ENCODE assay signal across 8 mouse cellular contexts in genomic region chr9:57940861-57941638, GRCm38 (mm10). TPM values are rescaled to one million over a fixed set of nuclear protein-coding genes. Genes with fewer than 3 reads are reported as not detected.
DNase-seq lines count a peak whose midpoint lies in the region; TF ChIP-seq lines count a peak whose summit lies in the region.

No protein-coding gene starts in this region.

- no peak for DNase-seq in spleen, adult 2 months (ENCODE audit: low read depth in 1 of 2, low spot score in 2 of 2)
- no peak for DNase-seq in spleen, postnatal 4 days (ENCODE audit: low spot score in 2 of 2)
- peak; percentile 29 for DNase-seq in hindbrain, embryonic 10.5 days (ENCODE audit: low spot score)
- DNase-seq in midbrain, embryonic 10.5 days (ENCODE audit: low spot score): peak; percentile 38
- peak; percentile 51 to 66 for DNase-seq in thymus, postnatal 36 days
- DNase-seq in frontal cortex, postnatal 36 days (ENCODE audit: low spot score in 2 of 2): no peak
- DNase-seq in right cerebral cortex, postnatal 36 days (ENCODE audit: low spot score in 2 of 2): no peak

- peaks cover 27% of the 10 kb centered on the region; the same call in 1 of the 2 replicates for H3K4me1 ChIP-seq in spleen, adult 2 months (ENCODE audit: control insufficient read depth, insufficient read depth, insufficient read length)
- peaks cover 16% of the 10 kb centered on the region for H3K4me1 ChIP-seq in cortical plate, adult 2 months (ENCODE audit: control insufficient read depth, insufficient read depth, low read length)
- peaks cover 42% of the 10 kb centered on the region for H3K4me1 ChIP-seq in hindbrain, embryonic 10.5 days (replicated peaks)
- peaks cover 40% of the 10 kb centered on the region for H3K4me1 ChIP-seq in midbrain, embryonic 10.5 days

- no peak for TF ChIP-seq POLR2A in spleen, adult 2 months (IDR thresholded peaks at IDR 0.05; ENCODE audit: low read depth, low read length)
- peak; percentile 44; the same call in 1 of the 2 replicates for TF ChIP-seq POLR2A in cortical plate, adult 2 months (IDR thresholded peaks at IDR 0.05; ENCODE audit: extremely low read depth, insufficient read depth, low read length)

- no peaks in the 10 kb centered on the region for H3K36me3 ChIP-seq in spleen, adult 2 months (ENCODE audit: control insufficient read depth, insufficient read depth, low read length)
- H3K36me3 ChIP-seq in hindbrain, embryonic 10.5 days: no peaks in the 10 kb centered on the region
- H3K36me3 ChIP-seq in midbrain, embryonic 10.5 days: no peaks in the 10 kb centered on the region

- peak overlapping the region; percentile 73 for H3K4me3 ChIP-seq in spleen, adult 2 months (ENCODE audit: extremely low read depth, insufficient read depth, insufficient read length)
- H3K4me3 ChIP-seq in cortical plate, adult 2 months (ENCODE audit: insufficient read depth, low read length): peak overlapping the region; percentile 98
- peak overlapping the region; percentile 83 for H3K4me3 ChIP-seq in hindbrain, embryonic 10.5 days
- H3K4me3 ChIP-seq in midbrain, embryonic 10.5 days: peak overlapping the region; percentile 88

- H3K9me3 ChIP-seq in hindbrain, embryonic 10.5 days: no peaks in the 10 kb centered on the region
- H3K9me3 ChIP-seq in midbrain, embryonic 10.5 days (replicated peaks): no peaks in the 10 kb centered on the region

- H3K27me3 ChIP-seq in spleen, adult 2 months (ENCODE audit: control insufficient read depth, insufficient read depth, low read length): no peaks in the 10 kb centered on the region
- peaks cover 96% of the 10 kb centered on the region for H3K27me3 ChIP-seq in hindbrain, embryonic 10.5 days (ENCODE audit: insufficient read depth, poor library complexity, severe bottlenecking)
- peaks cover 95% of the 10 kb centered on the region for H3K27me3 ChIP-seq in midbrain, embryonic 10.5 days (ENCODE audit: low read depth, poor library complexity, severe bottlenecking)

- no peak for TF ChIP-seq CTCF in spleen, adult 2 months (IDR thresholded peaks at IDR 0.05; ENCODE audit: extremely low read depth, insufficient read depth, insufficient read length, insufficient replicate concordance)
- no peak for TF ChIP-seq CTCF in cortical plate, adult 2 months (IDR thresholded peaks at IDR 0.05; ENCODE audit: extremely low read depth, insufficient read depth, low read length)

- H3K27ac ChIP-seq in spleen, adult 2 months (ENCODE audit: insufficient read depth, low read length): no peak overlapping the region; the same call in 1 of the 2 replicates
- H3K27ac ChIP-seq in cortical plate, adult 2 months (ENCODE audit: insufficient read depth, low read length): peak overlapping the region; percentile 82; the same call in 1 of the 2 replicates
- peak overlapping the region; percentile 89 for H3K27ac ChIP-seq in hindbrain, embryonic 10.5 days
- H3K27ac ChIP-seq in midbrain, embryonic 10.5 days (replicated peaks): peak overlapping the region; percentile 85

- WGBS in spleen, adult 2 months: 11% methylated on average over 28 of the region's 28 CpGs
- WGBS in hindbrain, embryonic 10.5 days: 7% methylated on average over 28 of the region's 28 CpGs
- WGBS in midbrain, embryonic 10.5 days: 9% methylated on average over 28 of the region's 28 CpGs

RNA-seq across cellular contexts. Expression of gene Sema7a, which starts 1.1 kb away (rescaled TPM):
- 26.1 and 35.7 TPM in 2 replicates for polyA plus RNA-seq in spleen, adult 2 months (2012; rRNA removed)
- polyA plus RNA-seq in cortical plate, adult 2 months (2012; rRNA removed): 147 and 154 TPM in 2 replicates
- 0.71 and 1.6 TPM in 2 replicates for polyA plus RNA-seq in hindbrain, embryonic 10.5 days (2016; fragmentation: Nextera tagmentation; extraction: Ambion mirVana)
- 0.26 and 0.27 TPM in 2 replicates for polyA plus RNA-seq in midbrain, embryonic 10.5 days (2016; fragmentation: Nextera tagmentation; extraction: Ambion mirVana)

RNA-seq across cellular contexts. Expression of gene Ubl7, which starts 30.3 kb away (rescaled TPM):
- 88.3 and 131 TPM in 2 replicates for polyA plus RNA-seq in spleen, adult 2 months (2012; rRNA removed)
- polyA plus RNA-seq in cortical plate, adult 2 months (2012; rRNA removed): 144 and 145 TPM in 2 replicates
- polyA plus RNA-seq in hindbrain, embryonic 10.5 days (2016; fragmentation: Nextera tagmentation; extraction: Ambion mirVana): 118 and 143 TPM in 2 replicates
- polyA plus RNA-seq in midbrain, embryonic 10.5 days (2016; fragmentation: Nextera tagmentation; extraction: Ambion mirVana): 111 and 120 TPM in 2 replicates

Comparison
In these comparisons a context has a peak if more than half of its experiments do, and no peak if none do; other contexts are left out.
1. DNase-seq: peak in hindbrain, embryonic 10.5 days (single experiment), midbrain, embryonic 10.5 days (single experiment) and thymus, postnatal 36 days (2 of 2); none in spleen, adult 2 months (0 of 2), spleen, postnatal 4 days (0 of 2), frontal cortex, postnatal 36 days (0 of 2) and right cerebral cortex, postnatal 36 days (0 of 2).
2. RNA of gene Sema7a, which starts 1.1 kb away (polyA plus RNA-seq): 147 to 154 TPM in cortical plate, adult 2 months and 26.1 to 35.7 TPM in spleen, adult 2 months; 0.71 to 1.6 TPM in hindbrain, embryonic 10.5 days and 0.26 to 0.27 TPM in midbrain, embryonic 10.5 days; every median in the first group is over 10 times any median in the second.
3. Peak in every context shown above with its lines, with median percentiles within 50 percentile points of each other: H3K4me3 ChIP-seq.